Mouse (Mus musculus) yolk sac, embryonic 10.5 days (tissue): ENCODE data around the gene Sptb.

Experiments
- DNase-seq: peaks from one replicate; pipeline ENCODE4 v3.0.0-alpha.2; 2017; ENCODE audit warnings: low spot score

Gene Sptb

DNA sequence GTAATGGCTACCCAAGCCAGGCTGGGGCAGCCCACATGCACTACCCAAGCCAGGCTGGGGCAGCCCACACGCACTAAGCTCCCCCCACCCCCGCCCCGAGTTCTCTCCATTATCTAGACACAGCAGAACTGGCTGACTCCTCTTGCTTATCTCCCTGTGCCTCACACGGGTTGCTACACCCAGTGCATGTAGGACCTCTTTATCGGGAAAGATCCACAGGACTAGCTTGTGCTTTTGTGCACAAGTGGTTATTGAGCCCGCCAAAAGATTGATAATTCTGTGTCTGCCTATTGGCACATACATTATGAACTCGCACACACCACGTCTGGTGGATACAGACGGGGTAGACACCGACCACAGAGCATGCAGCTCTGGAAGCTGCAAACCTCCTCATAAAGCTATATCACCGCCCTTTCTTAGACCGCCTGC, 36.5 kb downstream of the Sptb start:
- DNase-seq, result peak; percentile 49

DNA sequence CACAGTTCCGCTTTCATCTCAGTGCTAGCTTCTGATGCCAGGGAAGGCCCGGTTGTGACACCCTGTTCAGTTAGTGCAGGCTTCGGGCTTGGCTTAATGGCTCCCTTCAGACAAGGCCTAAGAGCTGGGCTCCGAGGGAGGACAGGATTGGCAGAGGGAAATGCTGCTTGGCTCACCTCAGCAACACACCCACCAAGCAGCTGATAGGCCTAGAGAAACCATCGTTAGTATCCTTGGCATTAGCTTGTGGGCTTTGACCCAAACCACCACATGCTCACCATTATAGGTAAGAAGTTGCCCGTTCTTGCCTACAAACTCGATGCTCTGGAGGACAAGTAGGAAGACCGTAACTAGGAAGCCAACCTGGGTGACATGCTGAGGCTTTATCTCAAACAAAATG, 38.3 kb downstream of the Sptb start:
- DNase-seq, result no peak

DNA sequence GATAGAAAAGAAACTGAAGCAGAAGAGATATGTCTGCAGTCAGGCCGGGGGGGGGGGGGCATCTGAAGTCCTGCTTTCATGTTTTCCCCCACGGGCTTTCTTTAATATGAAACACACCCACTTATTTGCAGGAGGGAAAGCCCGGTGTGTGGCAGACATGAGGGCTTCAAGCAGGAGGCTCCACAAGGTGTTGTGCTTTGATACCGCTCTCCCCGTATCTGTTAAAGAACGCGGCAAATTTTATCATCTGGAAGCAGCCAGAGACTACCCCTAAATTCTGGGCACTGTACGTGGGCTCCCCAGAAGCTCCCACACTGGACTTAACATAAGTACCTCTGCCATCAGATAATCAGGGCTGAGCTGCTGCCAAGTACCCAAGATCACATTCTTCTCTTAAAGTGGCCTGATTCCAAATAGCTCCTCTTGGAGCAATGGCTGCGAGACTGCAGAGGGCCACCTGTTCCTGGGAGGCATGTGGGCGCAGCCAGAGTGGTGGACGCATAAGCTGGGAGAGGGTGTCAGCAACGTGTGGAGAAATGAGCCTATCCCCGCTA, 39.7 kb downstream of the Sptb start:
- peak; percentile 38 for DNase-seq

DNA sequence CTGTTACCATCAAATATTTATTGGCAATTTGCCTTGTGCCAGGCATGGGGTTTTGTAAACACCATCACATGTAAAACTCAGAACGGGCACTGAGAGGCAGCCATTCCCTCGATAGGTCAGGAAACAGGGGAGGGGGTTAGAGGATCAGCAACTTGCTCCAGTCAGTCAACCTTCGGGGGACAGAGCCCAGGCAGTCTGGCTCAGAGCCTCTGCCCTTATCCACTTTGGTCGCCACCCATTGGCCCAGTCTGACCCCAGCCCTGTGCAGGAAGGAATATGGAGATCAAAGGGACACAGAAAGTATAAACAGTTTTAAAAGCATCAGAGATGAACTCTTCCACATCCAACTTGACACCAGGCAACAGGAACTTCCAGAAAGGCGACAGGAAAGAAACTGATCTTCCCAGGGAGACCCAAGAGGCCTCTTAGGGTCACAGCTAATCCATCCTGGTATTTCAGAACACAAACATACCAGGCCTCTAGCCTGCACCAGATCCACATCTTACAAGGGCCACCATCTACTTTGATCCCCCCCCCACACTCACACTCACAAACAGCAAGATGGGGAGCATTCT, 40.3 kb downstream of the Sptb start:
- DNase-seq, result no peak

DNA sequence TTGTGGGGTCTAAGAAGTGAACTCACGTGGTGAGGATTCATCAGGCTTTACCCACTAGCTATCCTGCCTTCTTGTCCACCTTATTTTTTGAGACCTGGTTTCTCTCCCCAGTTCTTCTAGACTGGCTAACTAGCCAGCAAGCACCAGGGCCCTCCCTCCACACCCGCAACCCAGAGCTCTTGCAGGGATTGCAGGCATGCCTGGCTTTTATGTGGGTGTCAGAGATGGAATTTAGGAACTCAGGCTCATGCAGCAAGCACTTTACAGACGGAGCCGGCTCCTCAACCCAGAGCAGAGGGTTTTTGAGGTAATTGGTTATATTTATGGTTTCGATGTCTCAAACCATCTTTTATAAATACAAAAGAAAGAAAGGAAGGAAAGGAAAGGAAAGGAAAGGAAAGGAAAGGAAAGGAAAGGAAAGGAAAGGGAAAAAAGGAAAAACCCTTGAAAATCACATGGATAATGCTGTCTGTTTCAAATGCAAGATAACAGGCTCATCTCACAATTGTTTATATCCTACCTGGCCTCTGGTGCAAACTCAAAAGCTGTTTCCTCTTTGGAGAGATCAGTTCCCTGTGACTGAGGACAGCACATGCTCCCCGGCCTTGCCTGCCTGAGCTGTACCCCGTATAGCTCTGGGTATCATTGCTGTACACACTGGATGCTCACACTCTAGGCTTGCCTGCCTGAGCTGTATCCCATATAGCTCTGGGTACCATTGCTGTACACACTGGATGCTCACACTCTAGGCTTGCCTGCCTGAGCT, 41.5 kb downstream of the Sptb start:
- DNase-seq, result no peak

DNA sequence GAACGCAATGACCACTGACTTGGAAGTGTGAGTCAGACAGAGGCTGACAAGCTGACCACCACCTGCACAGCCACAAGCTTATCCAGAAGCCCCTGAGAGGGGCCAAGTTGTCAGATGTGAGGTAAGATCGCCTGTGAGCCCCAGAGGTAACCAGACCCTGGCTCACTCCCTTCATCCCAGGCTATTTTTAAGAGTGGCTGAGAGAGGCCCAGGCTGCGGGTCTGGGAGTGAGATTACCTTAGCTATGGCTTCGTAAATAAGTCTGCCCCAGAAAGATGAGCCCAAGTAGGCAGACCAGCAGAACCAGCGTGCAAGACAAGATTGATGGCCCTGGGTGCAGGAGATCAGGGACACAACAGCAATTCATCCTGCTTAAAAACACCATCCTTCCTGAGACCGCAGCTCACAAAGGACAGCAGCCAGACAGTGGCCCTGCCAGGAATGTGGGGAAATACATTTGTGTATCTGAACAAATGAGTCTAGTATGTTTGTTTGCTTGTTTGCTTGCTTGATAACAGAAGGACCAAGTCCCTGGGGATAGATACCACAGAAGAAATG, 58.5 kb downstream of the Sptb start:
- DNase-seq, result no peak

DNA sequence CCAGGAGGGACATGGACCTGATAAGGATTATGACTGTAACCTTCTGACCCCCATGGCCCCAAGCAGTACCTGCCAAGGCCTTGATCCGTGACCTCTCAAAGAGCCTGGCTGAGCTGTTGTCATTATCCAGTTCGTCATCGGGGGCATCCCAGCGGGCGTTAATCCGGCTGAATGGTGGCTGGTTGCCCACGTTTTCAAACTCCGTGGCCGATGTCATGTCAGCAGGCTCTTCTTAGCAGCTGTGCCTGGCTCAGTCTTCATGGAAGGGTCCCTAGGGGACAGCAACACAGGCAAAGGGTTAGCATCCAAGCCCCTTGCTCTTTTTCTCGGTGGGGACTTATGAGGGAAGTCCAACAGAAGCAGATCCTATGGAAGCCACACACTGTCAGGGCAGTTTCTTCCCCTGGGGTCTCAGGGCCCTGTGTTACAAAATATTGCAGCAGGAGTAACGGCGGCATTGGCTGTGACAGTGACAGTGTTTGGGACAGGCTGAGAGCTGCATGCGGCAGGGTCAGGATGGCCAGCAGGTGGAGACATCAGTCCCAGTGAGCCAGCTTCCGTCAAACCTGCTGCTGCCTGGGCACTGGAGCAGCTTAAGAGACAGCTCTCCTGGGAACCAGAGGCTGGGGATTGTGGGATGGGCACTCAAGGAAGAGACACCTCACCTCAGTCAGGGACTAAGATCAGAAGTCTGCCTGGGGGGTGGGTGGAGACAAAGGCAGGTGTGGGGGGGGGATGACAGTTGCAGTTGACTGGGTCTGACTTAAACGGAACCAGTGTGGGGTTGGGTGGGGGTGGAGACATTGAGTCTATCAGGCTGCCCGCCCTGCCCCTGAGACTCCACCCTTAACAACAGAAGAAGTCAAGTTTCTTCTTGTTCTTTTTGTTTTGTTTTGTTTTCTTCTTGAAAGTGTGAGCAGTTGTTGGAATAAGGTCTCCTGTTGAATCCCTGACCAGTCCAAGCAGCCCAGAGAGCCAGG, 60.3 kb downstream of the Sptb start:
- no peak for DNase-seq

DNA sequence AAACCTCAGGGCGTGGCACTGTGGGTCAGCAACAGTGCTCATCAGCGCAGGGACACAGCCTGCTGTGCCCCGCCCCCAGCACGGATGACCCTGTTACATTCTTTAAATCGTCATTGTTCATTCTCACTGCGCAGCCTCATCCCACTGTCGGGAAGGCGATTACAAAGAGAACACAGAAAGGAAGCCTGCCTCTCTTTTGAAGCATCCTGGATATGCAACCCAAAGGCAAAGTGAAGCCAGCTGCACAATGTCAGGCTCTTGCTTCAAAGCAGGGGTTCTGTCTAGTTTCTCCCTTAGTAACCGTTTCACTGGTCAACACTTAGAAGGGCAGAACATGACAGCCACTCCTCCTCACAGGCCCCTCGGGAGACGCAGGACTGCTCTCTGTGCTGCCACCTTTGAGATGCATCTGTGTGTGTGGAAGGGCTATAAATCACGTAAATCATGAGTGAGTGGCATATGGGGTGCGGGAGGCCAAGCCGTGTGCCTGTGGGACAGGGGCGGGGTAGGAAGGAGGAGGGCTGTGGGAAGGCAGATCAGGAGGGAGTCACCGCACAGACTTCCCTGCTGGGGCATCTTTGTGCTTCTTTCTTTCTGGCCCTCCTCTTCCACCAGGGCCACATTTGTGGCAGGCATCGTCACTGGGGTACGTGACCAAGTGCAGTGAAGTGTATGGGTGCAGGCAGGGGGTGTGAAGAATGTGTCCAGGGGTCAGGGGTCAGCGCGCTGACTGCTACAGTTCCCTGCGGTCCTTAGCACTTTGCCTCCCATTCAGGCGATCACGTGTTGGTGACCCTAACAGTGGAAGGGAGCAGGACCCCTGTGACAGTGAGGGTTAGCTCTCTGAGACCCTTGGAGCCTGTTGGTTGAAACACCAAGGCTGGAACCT, 64.9 kb downstream of the Sptb start:
- no peak for DNase-seq

DNA sequence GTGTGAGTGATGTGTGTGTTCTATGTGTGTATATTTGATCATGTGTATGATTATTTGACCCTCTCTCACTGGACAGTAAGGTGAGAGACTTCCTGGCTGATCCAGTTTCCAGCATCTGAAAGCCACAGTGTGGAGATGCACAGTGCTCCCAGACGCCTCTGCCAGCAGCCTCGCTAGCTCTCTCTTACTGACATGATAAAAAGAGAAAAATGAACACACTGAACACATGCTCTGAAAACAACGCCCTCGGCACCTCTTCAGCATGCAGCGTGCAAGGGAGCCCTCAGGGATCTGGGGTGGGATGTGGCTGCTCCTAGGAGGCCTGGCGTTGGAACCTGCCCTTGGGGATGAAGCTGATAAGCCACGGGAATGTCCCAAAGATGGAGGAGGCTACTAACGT, 66.7 kb downstream of the Sptb start:
- DNase-seq, result no peak

DNA sequence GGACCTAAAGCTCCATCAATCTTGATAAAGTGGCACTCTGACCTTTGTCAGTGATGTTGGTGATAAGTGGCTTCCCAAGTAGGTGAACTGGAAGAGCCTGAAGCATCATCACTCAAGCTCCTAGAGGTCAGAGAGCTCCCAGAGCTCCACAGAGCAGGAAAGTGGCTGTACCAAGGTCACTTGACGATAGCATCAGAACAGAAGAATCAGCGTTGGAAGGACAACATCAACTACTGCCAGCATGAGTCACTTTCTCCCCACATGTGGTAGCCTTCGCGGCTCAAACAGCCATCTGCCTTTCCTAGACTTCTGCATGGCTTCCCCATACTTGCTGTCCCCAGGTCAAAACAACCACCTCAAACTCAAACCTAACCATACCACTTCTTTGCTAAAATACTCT, 67.7 kb downstream of the Sptb start:
- no peak for DNase-seq

DNA sequence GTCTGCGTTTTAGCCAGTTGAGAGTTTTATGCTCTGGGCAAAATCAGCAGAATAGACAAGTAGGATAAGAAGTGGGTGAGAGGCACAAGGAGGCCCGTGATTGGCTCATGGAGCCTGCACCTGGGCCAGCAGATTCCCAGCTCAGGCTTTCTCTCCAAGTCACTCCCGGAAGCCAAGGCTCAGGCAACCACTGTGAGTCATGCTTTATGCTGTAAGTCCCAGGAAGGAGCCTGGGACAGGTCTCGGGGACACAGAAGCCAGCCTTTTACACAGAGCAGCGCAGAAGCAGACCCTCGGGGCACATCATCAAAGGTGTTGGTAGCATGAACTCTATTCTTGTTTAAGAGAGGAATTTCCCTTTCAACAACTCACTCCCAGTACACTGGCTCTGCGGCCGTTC, 69.7 kb downstream of the Sptb start:
- no peak for DNase-seq

DNA sequence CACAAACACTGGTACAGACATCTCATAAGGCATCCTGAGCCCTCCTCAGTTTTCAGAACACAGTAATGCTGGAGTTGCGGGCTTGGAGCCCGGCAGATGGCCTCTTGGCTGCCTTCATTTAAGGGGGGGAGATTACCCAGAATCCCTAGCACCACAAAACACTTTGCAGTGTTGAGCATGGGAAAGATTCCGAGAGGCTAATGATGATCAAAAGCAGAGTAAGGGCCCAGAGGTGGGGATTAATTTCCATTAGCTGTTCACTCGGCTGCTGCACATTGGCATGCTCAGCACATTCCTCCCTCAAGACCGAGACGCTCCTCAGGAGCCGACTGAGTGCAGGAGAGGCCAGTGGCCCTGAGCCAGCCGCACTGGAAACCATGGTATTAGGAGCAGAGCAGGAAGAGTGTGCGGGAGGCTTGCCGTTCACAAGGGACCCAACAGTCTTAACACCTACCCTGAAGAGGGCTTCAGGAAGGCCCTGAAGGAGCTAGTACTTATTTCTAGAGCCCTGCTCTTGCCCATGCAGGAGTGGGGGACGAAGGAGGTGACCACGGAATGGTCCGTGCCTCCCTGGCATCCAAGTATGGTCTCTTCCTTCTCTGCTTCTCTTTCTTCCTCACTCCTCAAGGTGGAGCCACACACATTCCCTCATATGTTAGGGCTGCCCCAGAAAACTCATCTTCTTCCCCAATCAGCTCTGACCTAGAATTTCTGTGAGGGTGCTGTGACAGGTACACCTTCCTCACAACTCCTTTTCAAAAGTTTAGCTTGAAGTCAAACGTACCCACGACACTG, 75.3 kb downstream of the Sptb start:
- DNase-seq, result no peak

DNA sequence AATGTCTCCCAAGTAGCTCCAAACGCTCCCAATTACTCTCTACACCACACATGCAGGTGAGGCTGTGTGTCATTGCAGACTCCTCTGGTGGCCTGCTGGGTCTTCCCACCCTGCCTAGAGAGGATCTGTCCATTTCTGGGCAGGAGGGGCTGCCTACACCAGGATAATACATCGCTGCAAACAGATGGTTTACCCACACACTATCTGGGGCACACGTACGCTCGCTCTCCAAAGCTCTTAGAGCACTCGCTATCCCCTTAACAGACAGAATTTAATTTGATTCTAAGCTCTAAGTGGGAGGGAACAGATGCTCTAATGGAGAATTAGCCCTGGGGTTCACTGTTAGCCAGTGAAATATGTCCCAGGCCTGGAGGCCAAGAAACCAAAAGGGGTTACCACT, 87.0 kb downstream of the Sptb start:
- DNase-seq, result no peak

DNA sequence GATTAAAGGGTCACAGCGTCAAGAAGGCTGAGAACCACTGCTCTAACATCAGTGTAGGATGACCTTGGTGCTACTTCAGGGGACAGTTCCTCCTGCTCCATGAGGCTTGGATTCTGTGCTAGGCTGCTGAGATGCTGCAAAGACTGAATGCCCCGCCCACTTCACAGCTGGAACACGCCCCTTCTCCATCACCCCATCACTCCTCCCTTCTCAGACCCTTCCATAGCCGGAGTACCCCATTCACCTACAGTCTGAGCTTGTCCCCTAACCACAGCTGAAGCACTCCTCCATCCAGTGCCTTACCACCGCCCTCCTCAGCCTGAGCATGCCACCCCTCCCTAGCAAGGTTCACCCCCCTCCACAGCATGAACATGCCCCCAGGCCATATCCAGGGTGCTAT, 90.5 kb downstream of the Sptb start:
- DNase-seq, result no peak

DNA sequence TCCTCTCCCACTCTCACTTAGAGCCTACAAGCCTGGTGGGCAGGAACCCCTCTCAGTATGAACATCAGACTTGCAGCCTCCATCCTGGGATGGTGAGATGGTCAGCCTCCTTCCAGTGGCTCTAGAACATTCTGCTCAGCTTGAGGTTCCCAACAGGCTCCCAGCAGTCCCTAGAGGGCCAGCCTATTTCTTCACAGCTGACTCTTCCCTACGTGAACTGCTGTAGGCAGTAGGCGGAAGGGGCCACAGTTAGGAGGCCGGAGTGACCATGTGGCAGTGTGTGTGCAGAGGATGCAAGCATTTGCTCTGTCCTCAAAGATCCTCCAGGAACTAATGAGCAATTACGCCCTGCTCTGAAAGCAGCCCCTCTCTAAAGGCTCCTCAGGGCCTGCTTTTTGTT, 92.2 kb downstream of the Sptb start:
- no peak for DNase-seq

DNA sequence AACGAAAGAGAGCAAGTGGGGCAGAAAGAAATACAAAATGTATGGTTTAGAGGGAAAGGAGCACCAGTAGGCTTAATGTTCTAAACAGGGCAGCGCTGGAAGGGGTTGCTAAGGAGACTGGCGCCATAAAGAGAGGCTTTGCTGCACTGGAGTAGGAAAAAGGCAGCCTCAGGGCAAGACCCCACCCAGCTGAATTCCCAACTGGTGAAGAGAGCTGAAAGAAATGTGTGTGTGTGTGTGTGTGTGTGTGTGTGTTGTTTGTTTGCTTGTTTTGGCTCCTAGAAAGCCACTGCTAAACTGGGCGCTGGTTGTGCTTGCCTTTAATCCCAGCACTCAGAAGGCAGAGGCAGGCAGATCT, 94.8 kb downstream of the Sptb start:
- DNase-seq, result no peak

DNA sequence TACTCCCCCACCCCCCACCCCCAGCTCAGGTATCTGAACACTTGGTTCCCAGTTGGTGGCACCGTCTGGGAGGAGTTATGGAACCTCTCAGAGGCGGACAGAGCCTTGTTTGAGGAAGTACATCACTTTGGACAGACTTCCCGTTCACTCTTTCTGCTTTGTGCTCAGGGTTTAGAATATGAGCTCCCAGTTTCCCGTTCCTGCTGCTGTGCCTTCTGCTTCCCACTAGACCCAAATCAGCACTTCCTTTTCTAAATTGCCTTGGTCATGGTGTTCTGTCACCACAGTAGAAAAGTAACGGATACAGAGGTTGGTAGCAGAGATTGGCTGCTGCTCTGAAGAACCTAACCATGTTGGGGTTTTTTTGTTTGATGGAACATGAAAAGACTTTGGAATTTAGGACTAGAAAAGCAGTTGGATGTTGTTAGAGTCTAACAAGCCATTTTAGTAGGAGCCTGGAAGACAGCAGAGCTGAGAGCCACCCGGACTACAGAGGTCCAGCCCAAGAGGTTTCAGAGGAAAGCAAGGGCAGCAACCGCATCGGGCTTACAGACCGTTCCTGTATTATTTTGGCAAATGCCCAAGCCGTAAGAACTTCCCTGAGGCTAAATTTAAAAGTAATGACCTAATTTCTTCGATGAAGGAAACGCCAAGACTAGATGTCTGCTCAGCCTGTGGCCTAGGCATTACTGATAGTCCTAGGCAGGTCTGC, 95.3 kb downstream of the Sptb start:
- no peak for DNase-seq

DNA sequence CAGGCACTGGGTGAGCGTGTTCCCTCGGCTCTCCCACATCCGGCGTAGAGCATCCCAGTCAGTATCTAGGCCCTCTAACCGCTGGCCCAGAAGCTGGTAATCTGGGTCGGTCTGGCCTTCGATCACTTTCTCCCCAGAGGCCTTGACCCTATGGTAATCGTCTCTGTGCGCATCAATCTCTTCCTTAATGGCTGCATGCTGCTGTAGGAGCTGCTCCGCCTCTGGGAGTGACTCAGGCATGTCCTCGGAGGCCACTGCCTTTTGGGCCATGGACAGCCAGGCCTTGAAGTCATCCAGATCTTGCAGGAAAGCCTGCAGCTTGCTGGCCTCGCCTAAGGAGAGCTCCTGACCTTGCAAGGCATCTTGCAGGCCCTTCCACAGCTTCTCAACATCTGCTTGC, 97.7 kb downstream of the Sptb start:
- no peak for DNase-seq

DNA sequence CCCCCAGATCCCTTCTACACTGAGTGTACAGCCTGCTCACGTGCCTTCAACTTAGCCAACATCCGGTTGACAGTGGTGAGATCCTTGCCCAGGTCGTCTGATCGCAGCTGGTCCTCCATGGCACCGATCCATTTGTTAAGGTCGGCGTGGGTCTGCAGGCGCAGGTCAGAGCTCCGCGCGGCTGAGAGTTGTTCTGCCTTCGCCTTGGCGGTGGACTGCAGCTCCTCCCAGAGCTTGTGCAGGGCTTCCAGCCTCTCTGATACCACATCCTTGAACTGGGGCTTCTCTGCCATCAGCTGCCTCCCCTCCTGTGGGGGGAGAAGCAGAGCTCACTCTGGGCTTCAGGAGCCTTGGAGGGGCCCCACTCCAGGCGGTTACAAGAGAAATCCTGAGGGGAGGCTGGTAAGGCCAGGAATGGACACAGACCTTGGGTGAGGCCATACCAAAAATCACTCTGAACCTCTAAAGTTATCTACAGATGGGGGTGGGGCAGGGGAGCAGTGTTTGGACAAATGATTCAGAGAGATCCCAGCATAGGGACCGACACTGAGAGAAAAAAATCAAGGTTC, 101.3 kb downstream of the Sptb start:
- DNase-seq, result no peak

DNA sequence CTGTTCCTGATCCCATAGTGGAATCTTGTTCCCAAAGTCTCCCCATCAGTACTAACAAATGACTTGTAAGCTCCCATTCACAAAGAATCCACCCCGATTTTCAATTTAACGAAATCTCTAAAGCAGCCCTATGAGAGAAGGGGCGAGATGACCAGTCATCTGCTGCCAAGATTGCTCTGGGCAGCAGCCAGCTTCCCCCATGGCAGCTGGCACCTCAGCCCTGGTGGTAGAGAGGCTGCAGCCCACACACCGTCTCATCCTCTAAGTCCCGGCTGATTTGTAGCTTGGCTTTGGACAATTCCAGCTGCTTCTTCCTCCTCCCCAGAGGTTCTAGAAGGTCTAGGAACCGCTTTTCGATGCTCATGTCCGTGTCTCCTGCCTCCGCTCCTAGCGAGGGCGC, 102.1 kb downstream of the Sptb start:
- DNase-seq, result no peak
